Mouse (Mus musculus): Measurements from ENCODE around the gene Mageb3.
"Not testable (repeated sequence)": the region's sequence is repeated elsewhere in the genome, so short reads cannot be mapped to it uniquely, and the experiment has no call there.

GRCm38 (mm10) chr2:121937624-121938023 lies 18.3 kb downstream of the Mageb3 start:
- not testable (repeated sequence) for TF ChIP-seq GATA1 (IDR thresholded peaks at IDR 0.05; ENCODE audit: borderline replicate concordance, low read length); FLI1 (IDR thresholded peaks at IDR 0.05; ENCODE audit: low read length)
